Mouse (Mus musculus) frontal cortex, postnatal 10 days (tissue): ENCODE measurements at regions not wholly inside any gene's neighbourhood (a gene's known extent, or its start where the extent isn't known, plus 50 kb on each side); places are given as distances from the start of the nearest gene placed in this dataset.
A peak's percentile ranks its signal among the peaks of the same experiment; 100 is the strongest.

ENCODE experiments used
- DNase-seq, 2 experiments: peaks; one replicate each; pipeline ENCODE4 v3.0.0; 2022; ENCODE audit warnings: low spot score in 2 of 2, mixed read lengths in 1 of 2

GRCm38 (mm10) chr10:17518423-17519175, 204.4 kb upstream of the Cited2 start:
- DNase-seq = no peak

DNA sequence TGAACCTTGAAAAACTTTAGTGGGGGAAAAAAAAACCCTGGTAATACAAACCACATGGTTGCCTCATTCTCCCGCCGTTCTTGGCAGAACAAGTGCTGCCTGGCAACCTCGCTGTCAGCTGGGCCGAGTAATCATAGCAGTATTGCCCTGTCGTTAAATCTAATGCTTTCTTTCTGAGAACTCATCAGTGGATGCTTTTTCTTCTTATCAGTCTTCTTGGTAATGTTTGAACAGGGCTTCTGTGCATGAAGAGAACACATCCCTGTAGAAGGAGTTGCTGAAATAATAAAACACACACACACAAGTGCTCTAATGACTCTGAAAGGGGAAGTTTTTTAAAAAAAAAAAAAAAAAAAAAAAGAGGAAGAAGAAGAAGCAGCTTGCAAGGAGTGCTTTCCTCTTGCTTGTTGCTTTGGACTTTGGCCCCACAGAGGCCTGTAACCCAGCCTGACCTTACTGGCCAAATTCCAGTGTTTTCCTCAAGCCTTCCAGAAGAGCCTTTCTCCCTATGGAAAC, 200.9 kb upstream of the Cited2 start:
- DNase-seq = peak in 1 of 2 experiments; percentile 16

DNA sequence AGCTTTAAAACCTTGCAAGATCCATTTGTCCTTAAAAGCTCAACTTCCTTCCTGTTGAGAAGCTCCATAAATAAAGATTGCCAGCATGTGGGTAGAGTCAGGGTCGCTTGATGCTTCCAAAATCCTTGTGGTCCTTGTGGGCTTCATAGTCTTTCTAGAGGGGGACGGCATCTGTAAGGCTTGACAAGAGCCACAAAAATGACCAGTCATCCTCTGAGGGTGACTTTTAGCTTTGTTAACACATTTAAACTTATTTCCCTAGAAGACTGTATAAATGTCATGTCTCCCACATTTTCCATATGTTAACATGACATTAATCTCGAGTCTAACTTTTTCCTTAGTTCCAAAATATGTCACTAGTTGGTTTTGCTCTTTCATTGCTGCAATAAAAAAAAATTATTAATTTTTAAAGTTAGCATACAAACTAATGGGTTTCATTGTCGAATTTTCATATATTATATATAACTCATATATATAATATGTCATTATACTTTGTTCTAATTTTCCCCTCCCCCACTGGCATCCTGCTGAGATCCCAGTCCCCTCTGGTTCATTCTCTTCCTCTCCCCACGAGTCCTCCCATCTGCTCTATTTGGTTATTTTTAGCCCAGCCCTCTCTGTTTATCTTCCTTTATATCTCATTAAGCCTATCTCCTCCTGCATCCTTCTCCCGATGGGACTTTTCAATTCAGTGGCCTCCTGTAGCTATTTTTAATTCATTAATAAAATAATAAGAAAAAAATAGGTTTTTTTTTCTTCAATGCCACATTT, 199.3 kb upstream of the Cited2 start:
- DNase-seq = no peak

DNA sequence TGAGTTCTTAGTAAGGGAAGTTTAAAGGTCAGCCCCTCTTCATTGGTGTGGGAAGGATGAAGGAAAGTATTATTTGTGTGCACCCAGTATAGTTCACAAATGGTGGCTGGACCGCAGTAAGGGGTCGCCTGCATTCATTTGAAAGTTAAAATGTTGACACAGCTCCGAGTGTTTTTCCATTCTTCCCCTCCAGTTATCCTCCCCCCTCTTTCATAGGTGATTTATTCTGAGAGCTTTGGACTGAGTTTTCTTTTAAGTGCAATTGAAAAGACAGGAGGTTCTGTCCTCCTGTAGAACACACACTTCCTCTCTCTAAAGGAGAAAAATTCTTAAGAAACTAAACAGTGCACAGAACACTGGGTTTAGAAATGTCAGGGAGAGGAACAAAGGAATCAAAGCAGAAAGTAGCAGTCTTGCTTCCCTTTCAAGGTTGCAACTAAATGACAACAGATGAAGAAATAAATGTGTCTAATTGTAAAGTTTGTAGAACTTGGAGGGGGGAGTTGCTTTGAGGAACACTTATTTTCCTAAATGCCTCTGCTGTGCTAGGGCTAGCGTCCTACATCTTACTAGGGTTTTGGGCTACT, 195.8 kb upstream of the Cited2 start:
- no peak for DNase-seq

DNA sequence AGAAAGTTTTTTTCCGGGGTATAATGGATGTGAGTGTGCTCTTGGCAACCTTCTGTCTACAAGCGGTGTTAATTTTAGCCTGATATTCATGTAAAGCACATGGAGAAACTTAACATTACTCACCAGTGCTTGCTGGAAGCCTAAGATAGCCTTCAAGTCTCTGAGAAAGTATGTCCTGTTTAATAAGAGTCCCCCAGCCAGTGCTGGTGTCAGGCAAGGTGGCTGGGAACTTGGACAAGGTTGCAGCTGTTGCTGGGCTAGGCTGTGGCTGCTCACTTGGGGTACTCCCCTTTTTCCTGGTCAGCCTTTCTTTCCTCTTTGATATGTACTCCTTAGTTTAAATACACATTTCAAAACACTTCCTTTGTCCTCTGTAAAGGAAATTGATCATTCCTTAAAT, 194.9 kb upstream of the Cited2 start:
- no peak for DNase-seq

DNA sequence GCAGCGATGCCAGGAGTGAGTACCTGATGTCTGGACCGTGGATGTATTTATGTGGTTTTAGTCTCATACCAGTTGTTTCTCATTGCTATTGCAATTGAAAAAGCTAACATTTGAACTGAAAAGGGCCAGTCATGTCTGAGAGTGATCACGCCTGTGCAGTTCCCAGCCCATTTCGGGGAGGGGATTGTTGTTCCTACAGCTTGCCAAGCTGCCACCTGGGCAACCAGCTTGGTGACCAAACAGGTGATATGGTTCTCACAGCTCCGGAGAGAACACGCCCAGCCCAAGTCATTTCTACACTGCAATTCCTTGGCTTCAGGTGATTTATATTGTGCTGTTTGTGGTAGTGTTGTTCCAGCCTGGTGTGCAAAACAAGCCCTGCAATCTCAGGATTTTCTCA, 194.2 kb upstream of the Cited2 start:
- no peak for DNase-seq

- no peak for DNase-seq
These were observed 193.0 kb upstream of the Cited2 start for GRCm38 (mm10) chr10:17529851-17530509.

GRCm38 (mm10) chr10:17531021-17531420, 192.0 kb upstream of the Cited2 start:
- no peak for DNase-seq

- DNase-seq = no peak
These were observed 184.0 kb upstream of the Cited2 start for GRCm38 (mm10) chr10:17538944-17539533.

DNA sequence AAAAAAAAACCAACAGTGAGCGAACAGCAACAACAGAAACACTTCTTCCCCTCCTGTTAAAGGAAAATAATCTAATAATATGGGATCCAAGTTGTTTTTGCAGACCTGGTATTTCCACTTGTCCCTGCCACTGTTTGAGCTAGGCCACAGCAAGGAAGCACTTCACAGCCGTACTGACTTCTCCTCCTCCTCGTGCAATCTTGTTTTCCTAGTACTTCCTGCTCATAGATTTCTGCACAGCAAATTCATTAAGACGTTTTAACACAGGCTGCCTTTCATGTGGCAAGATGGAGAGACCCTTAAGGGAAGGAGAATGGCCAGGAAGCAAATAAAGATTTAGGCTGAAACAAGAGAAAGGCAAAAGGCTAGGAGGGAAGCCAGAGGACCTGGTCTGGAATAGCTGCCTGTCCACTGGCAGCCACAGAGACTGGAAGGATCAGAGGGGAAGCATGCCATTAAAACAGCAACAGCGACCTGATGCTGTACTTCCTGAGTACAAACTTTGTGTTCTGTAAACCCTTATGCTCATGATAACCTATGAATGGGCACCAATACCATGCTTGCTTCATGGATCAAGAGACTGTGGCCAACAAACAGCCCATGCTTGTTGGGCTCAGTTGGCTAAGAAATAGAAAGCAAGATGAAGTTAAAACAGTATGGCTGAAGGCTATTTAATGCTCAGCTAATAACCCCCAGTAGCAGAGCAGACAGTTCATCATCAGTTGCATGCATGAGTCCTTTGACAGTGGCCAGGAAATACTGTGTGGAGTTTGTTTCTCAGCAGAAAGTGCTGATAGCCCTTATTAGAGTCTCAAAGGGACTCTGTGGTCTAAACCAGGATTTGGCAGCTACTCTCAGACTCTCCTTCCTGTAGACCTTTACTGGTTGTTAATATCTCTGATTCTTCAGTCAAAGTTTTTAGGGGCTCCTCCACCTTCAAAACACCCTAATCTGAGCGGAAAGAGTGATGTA, 182.3 kb upstream of the Cited2 start:
- no peak for DNase-seq

DNA sequence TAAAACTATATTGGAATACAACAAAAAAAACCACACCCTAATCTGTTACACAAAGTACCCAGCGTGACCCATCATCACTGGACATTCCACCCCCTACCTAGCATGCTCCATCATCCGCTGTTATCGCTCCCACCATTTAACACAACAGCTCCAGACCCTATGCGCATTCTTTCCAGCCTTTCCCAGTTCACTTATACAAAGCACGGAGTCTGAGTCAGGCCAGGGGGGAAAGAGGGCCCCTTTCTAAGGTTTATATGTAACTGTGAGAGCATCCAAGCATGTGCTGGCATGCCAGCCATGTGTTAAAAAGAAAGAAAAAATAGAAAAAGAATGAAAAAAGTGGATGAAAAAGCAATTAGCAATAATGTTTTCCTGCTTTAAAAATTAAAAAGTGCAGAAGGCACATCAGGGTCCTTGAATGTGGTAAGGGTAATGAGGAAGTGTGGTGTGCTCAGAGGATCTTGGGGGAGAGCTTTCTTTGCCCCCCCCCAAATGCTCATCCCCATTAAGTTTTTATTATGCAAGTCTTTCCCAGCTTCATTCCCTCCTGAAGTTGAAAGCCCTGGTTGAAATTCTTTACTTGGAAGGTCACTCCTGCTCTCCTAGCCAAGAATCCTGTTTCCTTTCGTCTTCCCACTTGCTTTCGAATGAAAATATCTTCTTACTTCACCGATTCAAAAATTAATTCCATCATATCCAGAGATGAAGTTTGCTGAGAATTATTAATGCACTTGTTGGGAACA, 180.7 kb upstream of the Cited2 start:
- no peak for DNase-seq

GRCm38 (mm10) chr10:17542847-17543421, 180.1 kb upstream of the Cited2 start:
- no peak for DNase-seq

DNA sequence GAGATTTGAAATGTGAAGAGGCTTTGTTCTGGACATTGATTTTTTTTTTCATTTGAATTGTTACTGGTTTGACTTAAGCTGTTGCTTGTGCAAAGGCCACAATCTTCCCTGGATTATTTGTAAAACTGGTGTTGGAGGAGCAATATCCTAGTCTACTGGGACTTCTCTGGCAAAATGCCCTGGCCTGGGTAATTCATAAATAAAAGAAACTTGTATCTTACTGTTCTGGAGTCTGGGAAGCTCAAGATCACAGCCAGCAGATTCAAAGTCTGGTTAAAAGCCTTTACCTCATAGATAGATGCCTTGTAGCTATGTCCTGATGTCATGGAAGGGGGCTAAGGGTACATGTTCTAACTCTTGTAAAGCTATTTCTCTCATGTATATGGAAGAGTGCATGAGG, 177.7 kb upstream of the Cited2 start:
- DNase-seq = no peak

GRCm38 (mm10) chr10:17547986-17548385, 175.0 kb upstream of the Cited2 start:
- DNase-seq = no peak

GRCm38 (mm10) chr10:17548629-17549580, 174.1 kb upstream of the Cited2 start:
- no peak for DNase-seq

DNA sequence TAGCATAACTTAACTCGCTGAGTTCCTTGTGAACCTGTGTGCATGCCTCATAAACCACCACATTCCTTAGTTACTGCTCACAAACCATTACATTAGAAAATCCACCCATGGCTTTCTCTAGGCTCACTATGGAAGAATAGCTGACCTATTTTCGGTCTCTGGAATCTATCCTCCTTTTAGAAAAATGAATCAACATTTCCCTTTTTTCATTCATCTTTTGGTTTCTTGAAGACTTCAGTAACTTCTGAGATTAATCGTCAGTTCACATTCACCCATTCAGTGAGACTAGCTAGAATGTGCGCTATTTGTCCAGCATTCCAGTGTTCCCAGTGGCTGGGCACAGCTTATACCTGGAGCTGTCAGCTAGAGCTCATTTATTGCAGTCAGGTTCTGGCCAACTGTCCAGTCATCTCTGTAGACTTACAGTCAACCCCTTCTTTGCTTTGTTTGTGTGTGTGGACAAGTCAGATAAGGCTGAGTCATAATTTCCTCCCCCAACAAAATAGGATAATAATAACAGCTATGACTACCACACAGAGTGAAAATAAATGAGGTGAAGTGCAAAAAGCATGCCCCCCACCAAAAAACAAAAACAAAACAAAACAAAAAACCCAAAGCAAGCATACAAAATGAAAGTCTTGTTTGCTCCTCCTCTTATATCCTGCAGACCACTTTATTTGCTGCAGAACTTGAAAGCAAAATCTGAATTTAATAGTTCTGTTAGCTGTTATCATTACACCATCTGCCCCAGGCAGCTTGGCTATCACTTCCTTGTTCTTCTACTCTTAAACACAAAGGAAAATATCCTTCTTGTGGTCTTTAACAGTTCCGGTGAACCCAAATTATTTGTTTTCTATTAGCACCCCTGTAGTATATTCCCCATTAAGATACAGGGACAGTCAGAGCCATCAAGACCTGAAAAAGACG, 173.0 kb upstream of the Cited2 start:
- no peak for DNase-seq

- DNase-seq = no peak
These were observed 172.4 kb upstream of the Cited2 start for GRCm38 (mm10) chr10:17550638-17551013.
